Mouse (Mus musculus) left cerebral cortex, adult 6 months (tissue): Measurements from ENCODE around the gene 3425401B19Rik. TPM values are rescaled to one million over a fixed set of nuclear protein-coding genes. Genes with fewer than 3 reads are reported as not detected.

Experiments used
- long read RNA-seq, 2 experiments: library from polyadenylated mRNA; unstranded; transcript quantifications; one replicate each; pipeline ENCODE4 v2.0.0; 2019 to 2020
- polyA plus RNA-seq: library from polyadenylated mRNA; unstranded; fragments of <200 nt; fragmentation: Nextera tagmentation; gene quantifications from 2 replicates; pipeline ENCODE4 v1.2.3, GENCODE M21; 2021

3425401B19Rik gene
- polyA plus RNA-seq = 0.06 and 0.21 TPM in 2 replicates
- long read RNA-seq, experiment 1 = 0 reads
- long read RNA-seq, experiment 2 = 0 reads

DNA sequence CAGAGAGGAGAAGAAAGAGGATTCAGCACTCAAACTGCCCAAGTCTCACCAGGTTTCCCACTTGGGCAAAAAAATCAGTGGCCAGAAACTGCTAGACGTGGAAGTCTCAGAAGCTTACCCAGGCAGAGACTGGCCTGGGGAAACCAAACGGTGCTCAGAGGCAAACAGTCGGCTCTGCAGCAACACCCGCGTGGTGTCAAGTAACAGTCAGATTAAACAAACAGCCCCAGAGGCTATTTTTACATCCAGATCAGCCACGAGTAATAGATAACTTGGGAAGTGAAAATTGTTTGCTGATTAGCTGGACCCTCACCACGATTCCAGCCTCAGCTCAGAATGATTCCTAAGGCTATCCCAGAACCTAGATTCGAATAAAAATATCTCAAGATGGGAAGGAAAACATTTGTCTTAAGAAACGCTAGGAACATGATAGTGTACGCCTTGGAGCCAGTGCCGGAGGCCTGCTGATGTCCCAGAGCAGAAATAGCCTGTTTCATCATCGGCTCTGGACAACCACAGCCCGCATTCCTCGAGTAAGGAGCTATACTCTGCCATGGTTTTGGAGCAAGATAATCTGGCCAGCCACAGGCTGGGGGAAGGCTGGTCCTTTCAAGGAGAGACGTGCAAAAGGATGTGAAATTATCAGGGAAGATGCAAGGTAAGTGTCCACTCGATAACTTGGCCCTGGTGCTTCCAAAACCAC, at the start of gene 3425401B19Rik:
TSS of gene 3425401B19Rik (minus strand) at position 170 of the 703 bp plus-strand sequence.

Other genes starting within 250 kb of the 3425401B19Rik start
- 1.2 and 1.3 TPM in 2 replicates for gene Slc18a3, start 220.4 kb downstream of the 3425401B19Rik start, polyA plus RNA-seq
- gene Chat, start 219.3 kb downstream of the 3425401B19Rik start, polyA plus RNA-seq = 1.2 and 1.5 TPM in 2 replicates
- gene Ercc6, start 171.8 kb downstream of the 3425401B19Rik start, polyA plus RNA-seq = 1.2 and 1.8 TPM in 2 replicates
- gene Prrxl1, start 85.9 kb downstream of the 3425401B19Rik start, polyA plus RNA-seq = 0.04 TPM in 1 of 2 replicates, not detected in the other
- gene Tmem273, start 100.7 kb upstream of the 3425401B19Rik start, polyA plus RNA-seq = 0.49 and 1.1 TPM in 2 replicates
- 0.06 and 0.07 TPM in 2 replicates for gene Fam170b, start 148.7 kb upstream of the 3425401B19Rik start, polyA plus RNA-seq
- gene Vstm4, start 171.5 kb upstream of the 3425401B19Rik start, polyA plus RNA-seq = 1.9 and 3.0 TPM in 2 replicates